Mouse (Mus musculus): ENCODE results near the gene Fgf14. TPM values are rescaled to one million over a fixed set of nuclear protein-coding genes. Genes with fewer than 3 reads are reported as not detected.
"Not testable (repeated sequence)": the region's sequence is repeated elsewhere in the genome, so short reads cannot be mapped to it uniquely, and the experiment has no call there.

Gene Fgf14
- polyA plus RNA-seq, 1 experiment = 0.14 TPM

DNA sequence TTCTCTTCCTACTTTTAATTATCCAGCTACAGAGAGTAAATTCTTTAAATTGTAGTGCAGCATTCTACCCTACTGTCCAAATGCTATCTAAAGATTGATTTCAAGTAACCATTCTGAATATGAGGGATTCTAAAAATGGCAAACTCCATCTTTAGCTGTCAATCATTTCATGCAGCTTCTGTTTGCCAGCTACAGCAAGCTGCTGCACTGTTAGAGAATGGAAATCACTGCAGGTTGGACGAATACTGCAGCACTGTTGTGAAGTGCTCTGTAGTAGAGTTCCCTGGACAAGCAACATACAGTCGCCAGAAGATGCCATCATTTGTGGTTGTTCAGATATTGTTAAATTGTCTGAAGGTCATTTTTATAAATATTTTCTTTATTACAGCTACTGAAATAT lies 453.5 kb downstream of the Fgf14 start:
- whole genome bisulfite sequencing = 45% methylated on average over 2 of the region's 2 CpGs
- DNase-seq (ENCODE audit: low read depth, low spot score) = no peak

DNA sequence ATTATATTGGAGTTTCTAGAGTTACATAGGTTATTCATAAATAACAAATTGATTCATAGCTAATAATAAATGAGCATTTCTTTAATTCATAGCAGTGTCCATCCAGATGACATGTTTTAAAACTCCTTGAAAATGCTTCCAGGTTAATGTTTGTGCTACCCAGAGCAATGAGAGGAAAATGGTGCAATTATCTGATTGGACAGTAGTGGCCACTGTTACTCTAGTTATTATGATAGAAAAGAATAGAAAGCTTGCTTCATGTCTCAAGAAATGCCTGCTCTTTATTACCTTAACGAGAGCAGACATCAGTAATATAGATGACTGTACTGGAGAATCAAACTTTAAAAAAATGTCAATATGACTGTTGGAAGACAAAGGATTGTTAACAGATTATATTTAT lies 454.5 kb downstream of the Fgf14 start:
- DNase-seq (ENCODE audit: low read depth, low spot score) = no peak
- WGBS = 12% methylated on average over 1 of the region's 1 CpGs

DNA sequence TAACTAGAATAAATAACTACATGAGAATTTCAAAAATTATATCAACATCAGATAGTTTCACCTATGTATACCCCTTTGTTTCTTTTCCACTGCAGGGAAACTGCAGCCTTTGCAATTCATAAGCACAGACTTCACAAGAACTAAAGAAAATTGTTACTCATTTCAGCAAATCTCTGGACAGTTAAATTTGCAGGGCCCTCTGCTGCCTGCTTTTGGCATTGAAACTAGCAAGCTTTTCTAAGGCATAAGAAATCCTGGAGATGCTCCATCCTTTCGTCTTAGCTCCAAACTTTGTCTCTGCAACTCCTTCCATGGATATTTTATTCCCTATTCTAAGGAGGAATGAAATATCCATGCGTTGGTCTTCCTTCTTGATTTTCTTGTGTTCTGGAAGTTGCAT lies 455.9 kb downstream of the Fgf14 start:
- WGBS = 52% methylated on average over 2 of the region's 2 CpGs
- DNase-seq (ENCODE audit: low read depth, low spot score) = no peak

DNA sequence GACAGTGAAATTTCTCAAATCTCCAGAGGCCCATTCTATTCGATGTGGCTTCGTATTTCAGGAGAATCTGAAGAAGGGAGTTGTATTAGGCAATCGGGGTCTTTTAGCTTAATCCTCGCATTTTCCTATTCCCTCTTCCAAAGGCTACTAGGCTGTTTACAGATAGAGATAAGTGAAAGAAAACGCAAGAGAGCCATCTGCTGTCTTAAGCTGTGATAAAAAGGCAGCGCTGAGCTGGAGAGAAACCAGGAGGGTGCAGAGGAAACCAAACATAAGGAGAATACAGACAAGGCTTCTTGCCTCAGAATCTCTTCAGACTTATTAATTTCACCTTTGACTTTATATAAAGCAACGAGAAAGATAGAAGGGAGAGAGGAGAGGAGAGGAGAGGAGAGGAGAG lies 481.1 kb downstream of the Fgf14 start:
- WGBS = 21% methylated on average over 7 of the region's 7 CpGs
- DNase-seq (ENCODE audit: low read depth, low spot score) = no peak

DNA sequence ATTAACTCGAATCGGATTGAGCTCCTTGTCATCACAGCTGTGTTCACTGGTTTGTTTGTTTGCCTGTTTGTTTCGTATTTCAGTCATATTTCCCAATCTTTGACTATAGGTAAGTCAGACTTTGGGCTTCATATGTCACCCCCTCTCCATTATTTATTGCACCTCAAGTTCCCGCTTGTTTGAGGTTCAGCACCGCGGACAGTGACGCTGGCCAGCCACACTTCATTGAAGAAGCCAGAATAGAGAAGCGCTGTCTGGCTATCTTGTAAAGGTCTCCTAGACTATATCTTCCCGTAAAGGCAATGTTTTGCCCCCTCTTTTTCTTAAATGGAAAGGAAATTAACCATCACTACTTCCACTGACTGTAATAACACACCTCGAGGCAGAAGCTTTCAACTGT lies 481.6 kb downstream of the Fgf14 start:
- DNase-seq (ENCODE audit: low read depth, low spot score) = no peak
- 29% methylated on average over 10 of the region's 10 CpGs for WGBS

DNA sequence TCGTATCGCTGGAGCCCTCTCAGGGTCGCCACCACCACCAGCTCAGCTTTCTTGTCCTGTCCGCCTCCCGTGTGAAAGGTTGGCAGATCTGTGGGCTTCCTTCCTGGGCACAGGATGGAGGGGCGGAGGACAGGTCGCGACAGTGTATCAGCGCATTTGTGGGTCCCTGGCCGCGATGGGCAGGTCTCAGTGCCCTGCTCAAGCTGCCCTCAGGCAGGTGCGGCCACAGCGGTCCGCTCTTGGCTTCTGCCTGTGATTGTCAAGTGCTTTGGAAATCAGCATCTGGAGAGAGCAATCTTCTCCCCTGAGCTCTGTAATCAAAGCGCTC lies 484.1 kb downstream of the Fgf14 start:
- DNase-seq (ENCODE audit: low read depth, low spot score) = no peak
- WGBS = 10% methylated on average over 15 of the region's 15 CpGs

DNA sequence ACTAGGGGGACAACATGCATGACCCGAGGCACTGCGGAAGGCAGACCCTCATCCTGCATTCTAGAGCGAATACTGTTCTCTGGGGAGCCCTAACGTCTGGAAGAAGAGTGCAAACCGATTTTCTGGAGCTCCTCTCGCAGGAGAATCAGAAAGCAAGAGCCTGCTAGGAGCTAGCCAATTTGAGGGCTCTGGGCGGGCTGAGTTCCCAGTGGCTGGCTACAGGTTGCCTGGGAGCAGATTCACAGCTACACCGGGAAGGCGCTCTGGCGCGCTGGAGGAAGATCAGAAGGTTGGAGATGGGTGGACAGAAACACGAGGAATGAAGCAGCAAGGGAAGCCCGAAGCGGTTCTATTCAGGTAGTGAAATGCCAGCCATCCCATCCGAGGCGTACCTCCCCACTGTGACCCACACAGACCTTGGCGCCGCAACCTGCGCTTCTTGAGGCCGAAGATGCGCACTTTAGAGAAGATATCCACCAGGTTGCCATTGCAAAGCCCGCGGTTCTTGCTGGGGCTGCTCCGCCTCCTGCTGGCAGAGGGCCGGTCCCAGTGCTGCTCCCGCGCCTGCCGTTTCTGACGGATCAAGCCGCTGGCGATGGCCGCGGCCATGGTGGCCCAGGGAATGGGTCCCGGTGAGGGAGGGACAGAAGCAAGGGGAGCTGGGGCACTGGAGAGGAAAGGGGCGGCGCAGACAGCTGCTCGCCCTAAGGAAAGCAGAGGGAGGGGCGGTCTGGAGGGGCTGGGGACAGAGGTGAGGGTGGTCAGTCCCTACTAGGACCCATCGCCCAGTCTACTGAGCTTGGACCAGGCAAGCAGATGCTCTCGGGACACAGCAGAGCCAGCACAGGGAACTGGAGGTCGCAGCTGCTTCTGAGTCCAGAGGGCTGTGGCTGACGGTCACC lies 484.8 kb downstream of the Fgf14 start:
- 3% methylated on average over 42 of the region's 42 CpGs for WGBS
- no peak for DNase-seq (ENCODE audit: low read depth, low spot score)

DNA sequence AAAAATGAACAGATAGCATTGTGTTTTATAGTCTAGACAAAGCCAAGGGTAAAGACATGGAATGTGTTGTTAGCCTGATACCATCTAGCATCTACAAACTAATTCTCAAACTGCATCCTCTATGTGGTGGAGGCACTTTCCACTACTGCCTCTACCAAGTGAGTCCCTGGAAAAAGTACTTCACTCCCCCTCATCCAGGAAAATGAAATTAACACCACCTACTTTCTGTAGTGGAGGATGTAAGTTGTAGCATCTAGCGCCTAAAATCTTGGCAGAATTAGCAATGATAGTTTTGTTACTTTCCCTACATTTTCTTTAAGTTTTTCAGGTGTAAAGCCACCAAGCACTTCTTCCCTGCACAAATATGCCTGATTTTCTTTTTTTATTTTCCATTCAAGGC lies 496.7 kb downstream of the Fgf14 start:
- no peak for DNase-seq (ENCODE audit: low read depth, low spot score)
- 67% methylated on average over 1 of the region's 1 CpGs for WGBS

DNA sequence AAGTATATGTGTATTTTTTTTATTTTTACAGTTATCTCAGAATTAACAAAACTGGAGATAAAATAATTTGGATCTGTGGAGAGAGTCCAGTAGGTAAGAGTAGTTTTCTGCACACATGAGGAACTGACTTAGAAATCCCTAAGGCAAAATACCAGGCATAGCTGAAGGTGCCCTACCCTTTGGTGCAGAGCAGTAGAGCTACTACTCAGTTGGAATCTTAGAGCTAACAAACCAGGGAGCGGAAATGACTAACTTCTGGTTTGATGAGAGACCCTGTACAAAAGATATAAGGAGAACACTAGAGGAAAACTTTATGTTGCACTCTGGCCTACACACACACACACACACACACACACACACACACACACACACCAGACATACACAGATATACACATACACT lies 502.8 kb downstream of the Fgf14 start:
- WGBS = 88% methylated on average over 1 of the region's 1 CpGs

DNA sequence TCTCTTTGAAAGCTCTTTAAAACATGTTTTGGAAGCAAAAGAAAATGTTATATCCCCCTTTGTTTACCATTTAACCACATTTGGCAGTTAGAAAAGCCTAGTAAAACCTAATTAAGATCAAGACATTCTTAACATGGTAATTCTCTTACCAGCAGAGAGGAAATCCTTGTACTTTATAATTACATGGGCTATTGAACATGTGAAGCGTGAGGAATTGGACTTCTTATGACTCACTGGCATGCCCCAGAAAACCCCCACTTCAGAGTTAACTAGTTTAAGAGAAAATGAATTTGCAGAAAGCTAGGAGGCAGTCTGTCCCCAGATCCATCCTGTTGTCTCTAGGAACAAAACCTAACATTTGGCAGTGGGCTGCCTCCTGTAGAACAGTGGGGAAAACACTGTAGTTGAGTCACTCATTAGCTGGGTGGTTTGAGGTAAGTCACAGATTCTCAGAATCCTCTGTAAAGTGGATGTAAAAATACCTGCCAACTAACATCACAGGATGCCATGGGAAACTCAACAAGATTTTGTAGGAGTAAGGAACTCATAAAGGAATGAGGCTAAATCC lies 513.2 kb downstream of the Fgf14 start:
- WGBS = 58% methylated on average over 1 of the region's 1 CpGs
- DNase-seq (ENCODE audit: low read depth, low spot score) = no peak

More for the DNA sequence above, 502.8 kb downstream of the Fgf14 start:
- no peak for DNase-seq (ENCODE audit: low read depth, low spot score)

DNA sequence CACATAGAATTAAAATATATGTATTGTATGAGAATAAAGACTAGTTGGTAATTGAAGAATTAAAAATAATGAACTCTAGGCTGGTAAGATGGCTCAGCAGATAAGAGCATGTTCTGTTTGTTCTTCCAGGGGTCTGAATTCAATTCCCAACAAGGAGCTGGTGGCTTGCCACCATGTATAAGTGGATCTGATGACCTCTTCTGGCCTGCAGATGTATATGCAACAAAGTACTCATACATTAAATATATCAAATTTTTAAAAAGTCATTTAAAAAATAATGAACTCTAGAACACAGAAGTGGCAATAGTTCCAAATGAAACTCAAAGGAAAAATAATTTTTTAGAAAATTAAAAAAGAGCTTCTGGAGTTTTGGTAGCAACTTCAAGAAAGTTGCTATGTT lies 529.5 kb downstream of the Fgf14 start:
- no peak for DNase-seq (ENCODE audit: low read depth, low spot score)

DNA sequence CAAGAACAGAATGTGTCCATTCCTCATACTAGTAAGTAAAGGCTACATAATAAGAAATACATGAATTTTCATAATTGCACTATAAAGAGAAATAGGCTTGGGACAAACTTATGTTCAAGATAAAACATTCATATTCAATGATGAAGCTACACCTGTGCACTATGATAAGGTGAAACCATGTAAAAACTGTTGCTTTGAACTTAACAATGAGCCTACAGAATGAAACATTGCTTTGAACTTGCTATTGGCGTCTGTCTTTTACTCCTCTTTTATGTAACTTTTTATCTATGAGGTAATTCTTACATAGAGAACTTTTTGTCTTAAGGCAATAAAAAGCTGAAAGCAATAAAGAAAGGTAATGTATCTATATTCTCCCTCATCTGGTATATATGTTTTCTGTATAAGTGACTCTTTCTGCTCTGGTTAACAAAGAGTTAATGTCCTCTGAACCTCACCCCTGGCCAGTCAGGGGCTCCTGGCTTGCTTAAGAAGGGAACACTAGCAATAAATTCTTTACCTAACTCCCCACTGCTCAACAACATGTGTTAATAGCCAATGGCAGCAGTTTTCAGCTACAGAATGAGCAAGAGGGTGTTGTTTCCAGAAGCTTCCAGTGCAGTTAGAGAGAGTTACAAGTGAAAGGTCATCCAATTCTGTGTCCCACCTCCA lies 569.6 kb downstream of the Fgf14 start:
- DNase-seq (ENCODE audit: low read depth, low spot score) = no peak
- 25% methylated on average over 1 of the region's 1 CpGs for WGBS

DNA sequence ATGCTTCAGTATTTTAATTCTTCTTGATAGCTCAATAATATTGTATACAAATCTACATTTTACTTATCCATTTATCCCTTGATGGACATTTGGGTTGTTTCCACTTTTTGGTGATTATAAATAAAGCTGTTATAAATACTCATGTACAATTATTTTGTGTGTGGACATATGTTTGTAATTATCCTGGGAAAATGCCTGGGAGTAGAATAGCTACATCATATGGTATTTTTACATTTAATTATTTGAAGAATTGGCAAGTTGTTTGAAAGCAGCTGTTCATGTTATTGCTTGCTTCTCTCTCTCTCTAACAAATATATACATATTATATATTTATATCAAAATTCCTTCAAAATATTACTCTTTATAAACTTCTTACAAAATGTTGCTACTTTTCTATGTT lies 593.8 kb downstream of the Fgf14 start:
- DNase-seq (ENCODE audit: low read depth, low spot score) = no peak

DNA sequence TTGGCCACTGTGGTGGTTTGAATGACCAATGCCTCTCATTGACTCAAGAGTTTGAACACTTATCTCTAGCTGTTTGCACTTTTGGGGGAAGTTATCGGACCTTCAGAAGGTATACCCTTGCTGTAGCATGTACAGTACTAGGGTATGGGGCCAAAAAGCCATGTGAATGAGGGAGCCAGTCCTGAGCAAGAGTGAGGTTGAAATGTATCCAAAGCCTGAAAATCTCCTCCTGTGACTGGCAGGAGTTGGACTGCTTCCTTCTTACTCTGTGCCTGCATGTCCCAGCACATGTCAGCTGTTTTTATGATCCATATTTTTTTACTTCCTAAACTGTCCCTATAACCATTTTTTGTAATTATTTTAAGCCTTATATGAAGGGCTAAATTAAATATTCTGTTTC lies 632.9 kb downstream of the Fgf14 start:
- DNase-seq (ENCODE audit: low read depth, low spot score) = no peak
- 78% methylated on average over 1 of the region's 1 CpGs for WGBS

DNA sequence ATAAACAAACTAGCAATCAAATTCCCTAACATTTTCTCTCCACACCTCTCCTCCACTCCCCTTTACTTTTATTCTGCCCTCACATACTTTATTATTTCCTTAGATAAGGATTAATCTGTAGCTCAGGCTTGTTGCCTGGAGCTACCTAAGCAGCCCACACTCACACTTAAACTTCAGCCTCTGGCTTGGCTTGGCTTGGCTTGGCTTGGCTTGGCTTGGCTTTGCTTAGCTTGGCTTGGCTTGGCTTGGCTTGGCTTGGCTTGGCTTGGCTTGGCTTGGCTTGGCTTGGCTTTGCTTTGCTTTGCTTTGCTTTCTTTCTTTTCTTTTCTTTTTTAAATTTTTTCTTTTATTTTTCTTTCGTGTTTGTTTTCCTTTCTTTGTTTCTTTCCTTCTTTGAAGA lies 636.3 kb downstream of the Fgf14 start:
- DNase-seq (ENCODE audit: low read depth, low spot score) = no peak
- WGBS = 83% methylated on average over 1 of the region's 1 CpGs

DNA sequence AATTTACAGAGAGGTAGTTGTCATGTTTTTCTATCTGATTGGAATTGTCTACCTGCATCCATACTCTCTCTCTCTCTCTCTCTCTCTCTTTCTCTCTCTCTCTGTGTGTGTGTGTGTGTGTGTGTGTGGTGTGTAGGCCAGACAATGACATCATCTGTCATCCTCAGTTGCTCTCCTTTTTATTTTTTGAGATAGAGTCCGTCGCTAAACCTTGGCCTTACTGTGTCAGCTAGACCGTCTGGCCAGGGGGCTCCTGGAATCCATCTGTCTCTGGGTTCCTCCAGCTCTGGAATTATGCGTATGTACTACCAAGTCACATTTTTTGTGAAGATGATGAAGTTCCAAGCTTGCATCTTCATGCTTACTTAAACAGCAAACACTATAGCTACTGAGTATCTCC lies 639.5 kb downstream of the Fgf14 start:
- DNase-seq (ENCODE audit: low read depth, low spot score) = no peak
- WGBS = 89% methylated on average over 4 of the region's 4 CpGs

DNA sequence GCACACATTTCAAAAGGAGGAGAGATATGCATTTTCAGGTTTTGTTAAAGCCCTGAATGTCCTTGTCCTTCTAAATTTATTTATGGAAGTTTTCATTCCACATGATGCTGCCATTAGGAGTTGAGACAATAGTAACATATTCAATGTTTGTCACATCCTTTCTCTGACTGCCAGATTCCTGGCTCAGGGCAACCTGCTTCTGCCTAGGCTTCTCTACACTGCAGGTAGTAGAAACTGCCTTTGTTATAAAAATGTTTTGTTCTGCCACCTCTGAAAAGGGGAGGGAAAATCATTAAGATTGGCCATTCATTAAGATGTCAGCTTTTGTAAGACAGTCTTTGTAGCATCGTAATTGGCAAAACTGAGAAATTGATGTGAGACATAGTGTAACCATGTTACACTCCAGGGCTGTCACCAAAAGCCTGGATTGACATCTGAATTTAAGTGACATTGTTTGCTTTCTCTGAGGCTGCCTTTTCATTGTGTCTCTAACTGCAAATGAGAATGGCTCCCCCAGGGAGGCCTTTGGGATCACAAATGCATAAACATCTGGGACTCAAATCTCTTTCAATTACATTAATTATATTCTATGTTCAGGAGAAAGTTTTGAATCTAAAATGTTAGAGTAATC lies 640.2 kb downstream of the Fgf14 start:
- 74% methylated on average over 1 of the region's 1 CpGs for WGBS
- DNase-seq (ENCODE audit: low read depth, low spot score) = no peak

DNA sequence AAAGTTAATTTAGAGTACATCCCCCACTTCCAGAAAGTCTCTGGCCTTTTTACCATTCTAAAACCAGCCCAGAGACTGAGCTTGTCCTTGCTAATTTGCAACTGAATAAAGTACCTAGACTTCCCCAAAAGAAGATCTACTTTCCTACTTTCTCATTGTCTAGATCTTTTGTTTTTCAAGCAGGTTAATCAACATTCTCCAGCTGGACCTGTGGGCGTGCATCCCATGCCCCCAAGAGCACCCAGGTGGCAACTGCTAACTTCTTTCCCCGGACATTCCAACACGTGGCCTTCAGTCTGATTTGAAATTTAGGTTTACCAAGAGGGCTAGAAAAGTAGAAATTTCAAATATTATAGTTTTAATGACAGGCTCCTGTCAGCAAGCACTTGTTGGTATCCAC lies 643.6 kb downstream of the Fgf14 start:
- 60% methylated on average over 3 of the region's 3 CpGs for WGBS
- not testable (repeated sequence) for DNase-seq (ENCODE audit: low read depth, low spot score)

DNA sequence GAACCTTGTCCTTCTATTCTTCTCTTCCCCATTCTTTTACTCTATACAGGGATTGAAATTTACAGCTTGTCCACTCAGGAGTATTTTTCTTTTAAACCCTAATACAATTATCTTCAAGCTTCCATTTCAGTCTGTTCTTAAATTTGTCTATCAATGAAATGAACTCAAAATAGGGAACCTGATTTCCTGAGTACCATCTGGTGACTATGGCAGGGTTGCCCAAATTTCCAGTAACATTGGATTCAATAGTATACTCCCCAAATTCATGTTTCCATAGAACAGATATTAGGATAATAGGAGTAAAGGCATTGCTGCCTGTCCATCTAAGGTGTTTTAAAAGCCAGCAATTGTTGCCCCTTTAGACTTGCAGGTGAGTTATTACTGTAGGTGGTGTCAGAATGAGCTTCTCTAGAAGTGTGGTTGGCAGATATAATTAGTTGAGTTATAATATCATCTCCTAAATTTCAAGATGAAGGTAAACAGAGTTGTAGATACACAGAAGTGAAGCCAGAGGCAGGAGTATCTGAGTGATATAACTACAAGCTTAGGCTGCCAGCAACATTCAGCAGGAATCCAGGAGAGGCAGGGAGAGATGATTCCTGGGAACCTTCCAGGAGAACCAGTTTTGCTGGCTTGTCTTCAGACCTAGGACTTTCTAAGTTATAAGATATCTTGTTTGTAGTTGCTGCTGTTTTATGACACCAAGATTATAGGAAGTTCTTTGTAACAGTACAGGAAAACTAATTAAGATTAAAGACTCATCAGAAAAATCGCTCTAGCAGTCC lies 648.8 kb downstream of the Fgf14 start:
- 27% methylated on average over 1 of the region's 1 CpGs for WGBS
- DNase-seq (ENCODE audit: low read depth, low spot score) = no peak

DNA sequence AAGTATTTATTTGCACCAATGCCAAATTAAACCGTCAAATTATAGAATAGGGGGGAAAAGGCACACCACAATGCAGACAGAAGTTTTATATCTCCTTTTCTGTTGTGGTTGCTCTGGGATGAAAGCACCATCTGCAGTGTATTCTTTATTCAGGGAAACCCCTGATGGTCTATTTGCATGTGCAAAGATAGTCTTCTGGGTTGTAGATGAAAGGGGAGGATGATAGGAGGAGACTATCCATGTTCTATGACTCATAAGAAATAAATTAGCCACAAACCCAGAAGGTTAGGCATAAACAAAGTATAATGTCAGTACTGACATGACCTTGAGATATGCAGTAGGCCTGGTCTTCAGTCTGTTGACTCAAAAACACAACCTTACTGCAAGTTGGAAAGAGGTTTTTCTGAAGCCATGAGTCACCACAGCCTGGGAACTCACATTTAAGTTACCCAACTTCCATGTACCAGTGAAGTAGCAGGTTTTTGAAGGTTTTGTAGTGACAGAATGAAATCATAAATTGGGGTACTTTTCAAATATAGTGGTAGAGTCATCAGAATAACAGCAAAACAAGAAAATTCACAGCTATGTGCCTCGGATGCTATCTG lies 686.2 kb downstream of the Fgf14 start:
- 70% methylated on average over 2 of the region's 2 CpGs for WGBS
- no peak for DNase-seq (ENCODE audit: low read depth, low spot score)
